ENCODE assay signal across 12 mouse cellular contexts in genomic region chr2:69011392-69011791, GRCm38 (mm10).
DNase-seq lines count a peak whose midpoint lies in the region; ATAC-seq lines count a peak whose summit lies in the region.
"Had no signal": no experiment of that assay in that cellular context is flagged by ENCODE, and none has a peak within 500 bp of the region (broad histone marks: within the 10 kb centered on the region; RNA-seq: fewer than 3 reads in every experiment).

No protein-coding gene starts in this region.

- H3K9ac ChIP-seq in embryonic facial prominence, embryonic 11.5 days (replicated peaks; ENCODE audit: low read length) = no peak overlapping the region
- H3K9ac ChIP-seq in midbrain, embryonic 15.5 days = no peak overlapping the region

- 0 out of 2 replicates have a peak, but pooled peaks have one; percentile 54 for ATAC-seq in embryonic facial prominence, embryonic 11.5 days (replicated peaks; ENCODE audit: insufficient number of reproducible peaks, low FRiP score, low TSS enrichment, low read depth)
- peak; percentile 94 for ATAC-seq in midbrain, embryonic 15.5 days (replicated peaks)
- ATAC-seq in megakaryocyte-erythroid progenitor cell, adult 5-6 weeks (replicated peaks; ENCODE audit: low FRiP score, low TSS enrichment, poor library complexity, severe bottlenecking) = no peak
- ATAC-seq: intestine, embryonic 16.5 days had no signal

- H3K27ac ChIP-seq in embryonic facial prominence, embryonic 11.5 days (replicated peaks; ENCODE audit: low read depth, low read length) = no peak overlapping the region
- H3K27ac ChIP-seq in embryonic facial prominence, embryonic 10.5 days (replicated peaks) = no peak overlapping the region
- H3K27ac ChIP-seq in hindbrain, embryonic 10.5 days = peak overlapping the region; percentile 62; the same call in 1 of the 2 replicates
- peak overlapping the region; percentile 67 for H3K27ac ChIP-seq in midbrain, embryonic 15.5 days
- H3K27ac ChIP-seq: macrophage had no signal

- WGBS in embryonic facial prominence, embryonic 11.5 days = 42% methylated on average over 7 of the region's 7 CpGs
- 67% methylated on average over 7 of the region's 7 CpGs for WGBS in embryonic facial prominence, embryonic 10.5 days
- WGBS in hindbrain, embryonic 10.5 days = 56% methylated on average over 7 of the region's 7 CpGs
- WGBS in midbrain, embryonic 15.5 days = 11% methylated on average over 7 of the region's 7 CpGs

- H3K9me3 ChIP-seq in embryonic facial prominence, embryonic 11.5 days (replicated peaks; ENCODE audit: control insufficient read depth, low read length) = no peaks in the 10 kb centered on the region
- no peaks in the 10 kb centered on the region for H3K9me3 ChIP-seq in embryonic facial prominence, embryonic 10.5 days
- no peaks in the 10 kb centered on the region for H3K9me3 ChIP-seq in hindbrain, embryonic 10.5 days
- no peaks in the 10 kb centered on the region for H3K9me3 ChIP-seq in midbrain, embryonic 15.5 days

- no peak overlapping the region for H3K4me2 ChIP-seq in embryonic facial prominence, embryonic 11.5 days (ENCODE audit: low read depth, low read length)
- peak overlapping the region; percentile 6 for H3K4me2 ChIP-seq in midbrain, embryonic 15.5 days

- no peak overlapping the region for H3K4me3 ChIP-seq in embryonic facial prominence, embryonic 11.5 days (ENCODE audit: low read depth, low read length)
- H3K4me3 ChIP-seq in embryonic facial prominence, embryonic 10.5 days = no peak overlapping the region
- H3K4me3 ChIP-seq in hindbrain, embryonic 10.5 days = no peak overlapping the region
- H3K4me3 ChIP-seq in midbrain, embryonic 15.5 days = no peak overlapping the region

- H3K36me3 ChIP-seq in embryonic facial prominence, embryonic 11.5 days (replicated peaks; ENCODE audit: control insufficient read depth, insufficient read depth, low read depth, low read length) = no peaks in the 10 kb centered on the region
- no peaks in the 10 kb centered on the region for H3K36me3 ChIP-seq in embryonic facial prominence, embryonic 10.5 days (replicated peaks)
- H3K36me3 ChIP-seq in hindbrain, embryonic 10.5 days = no peaks in the 10 kb centered on the region
- no peaks in the 10 kb centered on the region for H3K36me3 ChIP-seq in midbrain, embryonic 15.5 days (replicated peaks)

- H3K27me3 ChIP-seq in embryonic facial prominence, embryonic 11.5 days (ENCODE audit: control insufficient read depth, insufficient read depth, low read length) = no peaks in the 10 kb centered on the region
- H3K27me3 ChIP-seq in embryonic facial prominence, embryonic 10.5 days (replicated peaks; ENCODE audit: low read depth, poor library complexity, severe bottlenecking) = no peaks in the 10 kb centered on the region
- H3K27me3 ChIP-seq in hindbrain, embryonic 10.5 days (ENCODE audit: insufficient read depth, poor library complexity, severe bottlenecking) = no peaks in the 10 kb centered on the region
- H3K27me3 ChIP-seq in midbrain, embryonic 15.5 days (replicated peaks) = no peaks in the 10 kb centered on the region

- intact Hi-C loops in heart, postnatal 36 days (cut with DNase I) = no loop called here

- H3K4me1 ChIP-seq in embryonic facial prominence, embryonic 11.5 days (ENCODE audit: control insufficient read depth, insufficient read depth, low read length) = peaks cover 4% of the 10 kb centered on the region
- H3K4me1 ChIP-seq in embryonic facial prominence, embryonic 10.5 days = peaks cover 15% of the 10 kb centered on the region
- peaks cover 24% of the 10 kb centered on the region for H3K4me1 ChIP-seq in hindbrain, embryonic 10.5 days (replicated peaks)
- H3K4me1 ChIP-seq in midbrain, embryonic 15.5 days = peaks cover 23% of the 10 kb centered on the region

- peak; percentile 57 for DNase-seq in embryonic facial prominence, embryonic 11.5 days (ENCODE audit: low spot score)
- DNase-seq in embryonic facial prominence, embryonic 10.5 days (ENCODE audit: low spot score) = no peak
- peak; percentile 38 for DNase-seq in embryo, embryonic 10.5 days (ENCODE audit: low spot score)
- no peak for DNase-seq in hindbrain, embryonic 10.5 days (ENCODE audit: low spot score)
- no peak for DNase-seq in spleen, adult 18-20 months
- DNase-seq in heart, postnatal 36 days = no peak
- DNase-seq: cerebellum, adult 9-10 months; gastrocnemius, postnatal 25 days had no signal

Comparison
In these comparisons a context has a peak if more than half of its experiments do, and no peak if none do; other contexts are left out.
1. DNase-seq: peak in embryonic facial prominence, embryonic 11.5 days (single experiment) and embryo, embryonic 10.5 days (single experiment); none in embryonic facial prominence, embryonic 10.5 days (single experiment), hindbrain, embryonic 10.5 days (single experiment), spleen, adult 18-20 months (0 of 2) and heart, postnatal 36 days (0 of 2).
2. H3K27ac ChIP-seq: peak in hindbrain, embryonic 10.5 days (single experiment) and midbrain, embryonic 15.5 days (single experiment); none in embryonic facial prominence, embryonic 11.5 days (single experiment) and embryonic facial prominence, embryonic 10.5 days (single experiment).